Mouse (Mus musculus): Measurements from ENCODE around the gene Ankrd11. TPM values are rescaled to one million over a fixed set of nuclear protein-coding genes. Genes with fewer than 3 reads are reported as not detected.

Gene Ankrd11
- polyA plus RNA-seq, 1 experiment from 2014 or later = 13.6 TPM

DNA sequence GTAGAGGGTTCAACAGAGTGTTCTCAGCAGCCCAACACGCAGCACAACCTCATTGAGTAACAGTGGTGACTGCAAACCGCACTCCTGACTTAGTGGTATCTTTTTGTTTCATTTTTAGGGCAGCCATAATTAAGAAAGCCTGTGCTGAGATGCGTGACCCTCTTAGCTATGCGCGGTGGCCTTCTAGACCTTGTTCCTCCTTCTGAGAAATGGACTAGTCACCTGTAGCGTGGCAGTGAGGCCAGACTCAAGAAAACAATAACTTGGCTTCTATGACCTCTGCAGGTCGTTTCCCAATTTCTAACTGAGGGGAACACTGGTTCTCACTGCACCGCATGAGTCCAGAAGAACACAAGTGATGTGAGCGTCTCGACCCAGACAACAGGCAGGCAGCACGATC, 137.6 kb downstream of the Ankrd11 start:
- DNase-seq (no peak), ATAC-seq (ENCODE audit: low read depth) (no peak)
- peaks cover 45% of the 10 kb centered on the region for H3K36me3 ChIP-seq
- 89% methylated on average over 11 of the region's 11 CpGs for WGBS (ENCODE audit: insufficient replicate concordance)
- H3K4me3 ChIP-seq (replicated peaks) = no peak overlapping the region
- no peak overlapping the region for H3K4me2 ChIP-seq
- no peaks in the 10 kb centered on the region for H3K9me3 ChIP-seq (replicated peaks)
- H3K9ac ChIP-seq = no peak overlapping the region
- no peak overlapping the region for H3K27ac ChIP-seq
- H3K27me3 ChIP-seq = no peaks in the 10 kb centered on the region
- peaks cover 19% of the 10 kb centered on the region for H3K4me1 ChIP-seq (replicated peaks)

DNA sequence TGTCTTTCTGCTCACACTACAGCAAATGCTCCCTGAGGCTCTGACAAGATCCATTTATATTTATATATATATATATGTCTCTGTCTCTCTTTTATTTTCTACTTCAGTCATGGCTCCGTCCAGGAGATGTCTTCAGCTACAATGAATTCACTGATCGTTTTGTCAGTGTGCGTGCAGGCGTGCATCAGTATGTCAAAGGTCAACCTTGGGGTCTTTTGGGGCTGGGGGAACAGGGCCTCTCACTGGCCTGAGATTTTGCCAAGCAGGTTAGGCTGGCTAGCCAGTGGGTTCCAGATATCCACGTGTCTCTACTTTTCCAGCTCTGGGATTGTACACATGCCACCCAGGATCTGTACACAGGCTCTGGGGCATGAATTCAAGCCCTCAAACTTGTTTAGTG, 139.1 kb downstream of the Ankrd11 start:
- Histone ChIP-seq H3K4me2 (no peak overlapping the region), H3K27ac (no peak overlapping the region), H3K9me3 (replicated peaks) (no peaks in the 10 kb centered on the region), H3K27me3 (no peaks in the 10 kb centered on the region), H3K4me1 (replicated peaks) (peaks cover 24% of the 10 kb centered on the region), H3K4me3 (replicated peaks) (no peak overlapping the region), H3K9ac (no peak overlapping the region), H3K36me3 (peaks cover 51% of the 10 kb centered on the region)
- WGBS (ENCODE audit: insufficient replicate concordance) = 90% methylated on average over 5 of the region's 5 CpGs
- no peak for ATAC-seq (ENCODE audit: low read depth)
- no peak for DNase-seq

DNA sequence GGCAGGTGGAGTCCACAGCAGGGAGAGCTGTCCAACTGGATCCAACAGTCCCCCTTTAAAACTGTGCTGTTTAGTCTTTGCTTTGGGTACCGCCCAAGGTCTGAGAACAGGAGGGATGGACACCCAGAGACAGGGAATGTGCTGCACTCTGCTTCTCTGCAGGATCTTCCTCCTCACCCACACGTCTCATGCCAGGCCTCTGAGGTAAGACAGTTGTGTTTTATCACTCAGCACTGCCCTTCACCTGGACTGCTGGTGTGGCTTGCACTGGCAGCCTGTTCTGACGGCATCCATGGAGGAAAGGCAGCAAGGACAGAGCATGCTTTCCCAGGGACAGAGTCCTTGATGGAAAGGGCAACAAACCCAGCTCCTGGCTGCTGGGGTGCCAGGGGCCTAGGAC, 139.5 kb downstream of the Ankrd11 start:
- Histone ChIP-seq H3K4me3 (replicated peaks) (no peak overlapping the region), H3K27me3 (no peaks in the 10 kb centered on the region), H3K27ac (no peak overlapping the region), H3K9me3 (replicated peaks) (no peaks in the 10 kb centered on the region), H3K4me1 (replicated peaks) (peaks cover 24% of the 10 kb centered on the region), H3K36me3 (peaks cover 50% of the 10 kb centered on the region), H3K9ac (no peak overlapping the region), H3K4me2 (no peak overlapping the region)
- DNase-seq = no peak
- 77% methylated on average over 3 of the region's 3 CpGs for WGBS (ENCODE audit: insufficient replicate concordance)
- no peak for ATAC-seq (ENCODE audit: low read depth)

DNA sequence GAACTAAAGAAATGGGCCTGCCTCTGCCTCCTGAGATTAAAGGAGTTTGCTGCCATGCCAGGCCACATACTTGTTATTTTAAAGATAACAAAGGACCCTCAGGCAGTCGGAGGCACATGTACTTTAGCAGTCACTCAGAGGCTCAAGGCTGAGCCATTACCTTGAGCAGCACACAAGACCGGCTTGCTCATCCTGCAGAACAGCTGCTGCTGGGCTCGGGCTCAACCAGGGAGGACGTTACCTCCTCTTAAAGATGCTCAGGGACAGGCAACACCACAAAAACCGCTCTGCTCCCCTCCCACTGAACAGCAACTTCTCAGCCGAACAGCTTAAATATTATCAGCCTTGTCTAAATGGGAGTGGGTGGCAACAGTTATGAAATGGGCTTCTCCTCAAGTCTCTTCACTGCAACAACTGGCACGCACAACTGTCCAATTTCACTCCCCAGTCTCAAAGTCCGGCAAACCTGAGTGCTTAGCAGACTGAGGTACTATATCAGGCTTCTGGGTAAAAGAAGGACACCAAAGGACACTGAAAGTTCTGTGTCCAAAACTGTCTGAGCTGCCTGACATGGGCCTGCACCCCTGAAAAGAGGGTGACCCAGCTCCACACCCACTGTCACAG, 140.1 kb downstream of the Ankrd11 start:
- no peak for ATAC-seq (ENCODE audit: low read depth)
- DNase-seq = no peak
- Histone ChIP-seq H3K36me3 (peaks cover 50% of the 10 kb centered on the region), H3K27me3 (no peaks in the 10 kb centered on the region), H3K9me3 (replicated peaks) (no peaks in the 10 kb centered on the region), H3K4me1 (replicated peaks) (peaks cover 24% of the 10 kb centered on the region), H3K27ac (no peak overlapping the region), H3K4me3 (replicated peaks) (no peak overlapping the region), H3K9ac (no peak overlapping the region), H3K4me2 (no peak overlapping the region)
- 78% methylated on average over 8 of the region's 8 CpGs for WGBS (ENCODE audit: insufficient replicate concordance)

DNA sequence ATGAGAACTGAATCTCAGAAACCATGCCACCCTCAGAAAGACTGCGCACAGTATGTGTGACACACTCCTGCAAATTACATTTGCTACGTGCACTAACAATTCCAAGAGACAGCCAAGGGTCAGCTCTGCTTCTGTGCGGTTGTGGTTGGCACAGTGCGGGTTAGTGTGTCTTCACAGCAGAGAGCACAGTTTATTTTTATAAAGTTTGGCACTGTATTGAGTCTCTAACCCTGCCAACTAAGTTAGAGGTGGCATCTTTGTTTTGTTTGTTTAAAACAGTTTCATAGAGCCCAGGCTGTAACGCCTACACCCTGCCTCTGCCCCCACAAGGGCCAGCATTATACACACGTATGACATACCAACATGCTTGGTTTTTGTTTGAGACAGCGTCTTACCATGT, 140.6 kb downstream of the Ankrd11 start:
- Histone ChIP-seq H3K4me2 (no peak overlapping the region), H3K9me3 (replicated peaks) (no peaks in the 10 kb centered on the region), H3K27ac (no peak overlapping the region), H3K4me3 (replicated peaks) (no peak overlapping the region), H3K4me1 (replicated peaks) (peaks cover 20% of the 10 kb centered on the region), H3K9ac (no peak overlapping the region), H3K27me3 (no peaks in the 10 kb centered on the region), H3K36me3 (peaks cover 54% of the 10 kb centered on the region)
- ATAC-seq (ENCODE audit: low read depth) (no peak), DNase-seq (no peak)
- WGBS (ENCODE audit: insufficient replicate concordance) = 89% methylated on average over 7 of the region's 7 CpGs

DNA sequence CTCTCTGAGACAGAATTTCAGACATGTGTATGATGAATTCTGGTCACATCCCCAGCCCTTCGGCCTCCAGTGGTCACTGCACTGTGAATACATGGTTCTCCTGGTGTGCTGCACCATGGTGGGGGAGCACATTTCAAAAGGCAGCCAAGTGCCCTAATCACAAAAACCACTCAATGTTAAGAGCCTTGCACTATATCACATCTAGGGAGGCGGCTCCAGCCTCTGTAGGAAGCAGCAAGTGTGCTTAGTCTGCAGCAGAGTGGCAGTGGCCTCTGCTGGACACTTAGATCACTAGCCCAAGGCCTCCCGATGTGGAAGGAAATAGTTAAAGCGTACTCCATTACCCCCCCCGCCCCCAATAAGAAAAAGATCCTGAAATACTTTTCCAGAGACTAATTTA, 143.0 kb downstream of the Ankrd11 start:
- no peak for ATAC-seq (ENCODE audit: low read depth)
- Histone ChIP-seq H3K4me2 (no peak overlapping the region), H3K27me3 (no peaks in the 10 kb centered on the region), H3K36me3 (peaks cover 69% of the 10 kb centered on the region), H3K4me1 (replicated peaks) (peaks cover 10% of the 10 kb centered on the region), H3K4me3 (replicated peaks) (no peak overlapping the region), H3K9ac (no peak overlapping the region), H3K27ac (no peak overlapping the region), H3K9me3 (replicated peaks) (no peaks in the 10 kb centered on the region)
- 74% methylated on average over 5 of the region's 5 CpGs for WGBS (ENCODE audit: insufficient replicate concordance)
- DNase-seq = no peak

DNA sequence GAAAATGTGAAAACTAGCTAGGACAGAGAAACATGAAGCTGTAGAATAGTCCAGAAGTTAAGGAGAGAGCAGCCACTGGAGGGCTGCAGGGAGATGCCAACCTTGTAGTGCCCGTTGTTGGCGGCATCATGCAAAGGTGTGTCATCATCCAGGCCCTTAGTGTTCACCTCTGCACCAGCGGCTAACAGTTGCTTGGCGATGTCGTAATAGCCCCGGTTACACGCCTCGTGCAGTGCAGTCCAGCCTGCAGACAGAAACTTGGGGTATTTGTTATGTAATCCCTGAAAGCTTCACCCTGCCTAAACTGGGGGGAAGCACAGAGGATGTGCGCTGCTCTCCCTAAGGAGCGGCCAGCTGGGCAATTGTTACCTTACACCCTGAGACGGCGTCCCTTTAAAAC, 143.6 kb downstream of the Ankrd11 start:
- Histone ChIP-seq H3K27me3 (no peaks in the 10 kb centered on the region), H3K27ac (no peak overlapping the region), H3K9ac (no peak overlapping the region), H3K4me3 (replicated peaks) (no peak overlapping the region), H3K4me1 (replicated peaks) (peaks cover 5% of the 10 kb centered on the region), H3K36me3 (peaks cover 71% of the 10 kb centered on the region), H3K4me2 (no peak overlapping the region), H3K9me3 (replicated peaks) (no peaks in the 10 kb centered on the region)
- DNase-seq (no peak), ATAC-seq (ENCODE audit: low read depth) (no peak)
- 80% methylated on average over 12 of the region's 12 CpGs for WGBS (ENCODE audit: insufficient replicate concordance)

DNA sequence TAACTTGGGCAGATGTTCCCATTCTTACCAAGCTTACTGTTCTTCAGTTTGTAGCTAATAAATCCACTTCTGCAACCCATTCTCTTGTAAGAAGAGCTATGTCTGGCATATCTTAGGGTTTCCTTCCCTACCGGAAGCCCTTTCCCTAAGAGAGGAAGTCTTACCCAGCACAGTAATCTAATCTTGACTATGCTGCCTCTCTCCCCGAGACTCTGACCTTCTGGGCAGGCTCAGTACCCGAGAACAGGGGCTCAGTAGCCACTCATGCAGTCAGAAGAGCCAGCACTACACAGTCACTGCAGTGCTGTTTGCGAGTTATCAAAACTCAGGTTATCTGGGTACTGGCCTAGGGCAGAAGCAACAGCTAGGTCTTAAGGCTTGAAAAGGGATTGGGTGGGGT, 144.1 kb downstream of the Ankrd11 start:
- Histone ChIP-seq H3K9ac (no peak overlapping the region), H3K27ac (no peak overlapping the region), H3K4me3 (replicated peaks) (no peak overlapping the region), H3K36me3 (peaks cover 75% of the 10 kb centered on the region), H3K9me3 (replicated peaks) (no peaks in the 10 kb centered on the region), H3K27me3 (no peaks in the 10 kb centered on the region), H3K4me1 (replicated peaks) (peaks cover 5% of the 10 kb centered on the region), H3K4me2 (no peak overlapping the region)
- WGBS (ENCODE audit: insufficient replicate concordance) = 52% methylated on average over 4 of the region's 4 CpGs
- DNase-seq (no peak), ATAC-seq (ENCODE audit: low read depth) (peak; percentile 25; the same call in 1 of the 2 replicates)

DNA sequence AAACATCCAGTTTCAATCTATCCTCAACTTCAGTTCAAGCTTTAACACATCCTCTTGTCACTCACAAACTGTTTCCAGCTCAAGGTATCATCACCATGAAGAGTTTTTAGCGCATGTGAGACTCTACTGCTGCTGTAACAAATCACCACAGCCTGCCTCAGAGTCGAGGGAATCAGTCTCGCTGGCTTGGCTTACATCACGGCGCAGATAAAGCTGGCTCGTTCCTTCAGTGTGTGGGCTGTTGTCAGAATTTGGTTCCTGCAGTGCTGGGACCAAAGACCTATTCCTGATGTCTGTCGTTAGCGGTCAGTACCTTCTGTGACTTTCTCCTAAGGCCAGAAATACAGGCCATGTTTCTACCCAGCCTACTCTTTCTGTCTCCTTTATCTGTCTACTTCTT, 144.9 kb downstream of the Ankrd11 start:
- H3K36me3 ChIP-seq = peaks cover 83% of the 10 kb centered on the region
- H3K9me3 ChIP-seq (replicated peaks) = no peaks in the 10 kb centered on the region
- no peak overlapping the region for H3K4me3 ChIP-seq (replicated peaks)
- WGBS (ENCODE audit: insufficient replicate concordance) = 83% methylated on average over 8 of the region's 8 CpGs
- H3K4me1 ChIP-seq (replicated peaks) = peaks cover 5% of the 10 kb centered on the region
- no peaks in the 10 kb centered on the region for H3K27me3 ChIP-seq
- no peak overlapping the region; the same call in 1 of the 2 replicates for H3K27ac ChIP-seq
- H3K4me2 ChIP-seq = no peak overlapping the region
- H3K9ac ChIP-seq = no peak overlapping the region
- ATAC-seq (ENCODE audit: low read depth) (no peak), DNase-seq (no peak)

DNA sequence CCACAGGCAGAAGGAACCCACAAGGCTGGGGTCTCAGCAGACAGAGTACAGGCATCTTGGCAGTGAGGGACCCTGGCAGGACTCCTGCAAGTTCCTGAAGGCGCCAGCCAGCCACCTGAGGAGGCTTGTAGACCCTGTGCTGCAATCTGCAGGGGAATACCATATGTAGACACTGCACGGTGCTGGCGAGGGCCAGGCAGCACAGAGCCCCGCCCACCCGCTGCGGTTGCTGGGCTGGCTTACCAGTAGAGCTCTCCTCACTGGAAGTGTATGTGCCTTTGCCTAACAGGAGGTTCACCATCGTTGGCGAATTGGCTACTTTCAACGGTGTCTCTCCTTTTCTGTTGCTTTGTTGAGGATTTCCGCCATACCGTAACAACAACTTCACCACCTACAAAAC, 145.8 kb downstream of the Ankrd11 start:
- 91% methylated on average over 11 of the region's 11 CpGs for WGBS (ENCODE audit: insufficient replicate concordance)
- H3K9me3 ChIP-seq (replicated peaks) = no peaks in the 10 kb centered on the region
- H3K4me3 ChIP-seq (replicated peaks) = no peak overlapping the region
- DNase-seq (no peak), ATAC-seq (ENCODE audit: low read depth) (no peak)
- H3K4me1 ChIP-seq (replicated peaks) = peaks cover 5% of the 10 kb centered on the region
- no peak overlapping the region for H3K27ac ChIP-seq
- H3K4me2 ChIP-seq = no peak overlapping the region
- peaks cover 92% of the 10 kb centered on the region for H3K36me3 ChIP-seq
- H3K9ac ChIP-seq = no peak overlapping the region
- H3K27me3 ChIP-seq = no peaks in the 10 kb centered on the region

DNA sequence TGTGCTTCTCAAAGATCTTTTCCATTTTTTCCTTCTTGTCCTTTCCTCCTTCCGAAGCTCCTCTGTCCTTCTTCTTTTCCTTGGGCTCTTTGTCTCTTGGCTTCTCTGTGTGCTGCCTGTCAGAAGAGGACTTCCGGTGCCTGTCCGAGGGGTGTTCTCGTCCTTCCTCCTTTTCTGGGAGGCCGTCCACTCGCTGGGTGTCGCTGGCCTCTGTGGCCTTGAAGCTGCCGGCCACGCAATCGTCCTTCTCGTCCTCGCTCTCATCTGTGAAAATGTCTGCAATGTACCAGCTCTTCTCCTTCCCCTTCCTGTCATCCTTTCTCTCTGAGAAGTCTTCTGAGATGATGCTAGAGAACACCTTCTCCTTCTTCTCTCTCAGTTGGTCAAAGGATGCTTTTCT, 148.6 kb downstream of the Ankrd11 start:
- Histone ChIP-seq H3K4me3 (replicated peaks) (no peak overlapping the region), H3K36me3 (peaks cover 99% of the 10 kb centered on the region), H3K27me3 (no peaks in the 10 kb centered on the region), H3K9me3 (replicated peaks) (no peaks in the 10 kb centered on the region), H3K27ac (no peak overlapping the region), H3K9ac (no peak overlapping the region), H3K4me1 (replicated peaks) (peaks cover 2% of the 10 kb centered on the region), H3K4me2 (no peak overlapping the region)
- DNase-seq (no peak), ATAC-seq (ENCODE audit: low read depth) (no peak)
- WGBS (ENCODE audit: insufficient replicate concordance) = 81% methylated on average over 12 of the region's 12 CpGs

DNA sequence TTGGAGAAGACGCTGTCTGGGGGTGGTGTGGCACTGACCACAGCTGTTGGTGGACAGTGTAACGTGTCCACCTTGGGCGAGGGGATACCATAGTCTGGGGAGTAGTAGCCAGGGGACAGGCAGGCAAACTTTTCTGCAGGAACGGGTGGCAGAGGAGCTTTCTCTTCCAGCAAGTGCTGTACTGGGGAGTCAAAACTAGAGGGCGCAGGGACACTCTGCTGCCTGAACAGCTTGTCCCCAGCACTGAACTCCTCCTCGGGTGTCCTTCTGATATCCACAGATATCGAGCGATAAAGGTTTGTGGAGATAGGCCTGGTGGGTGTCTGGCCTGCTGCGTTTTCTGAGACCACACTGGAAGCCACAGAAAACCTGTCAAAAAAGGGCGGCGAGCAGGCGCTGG, 150.6 kb downstream of the Ankrd11 start:
- no peak overlapping the region for H3K27ac ChIP-seq
- no peaks in the 10 kb centered on the region for H3K4me1 ChIP-seq (replicated peaks)
- no peak overlapping the region for H3K9ac ChIP-seq
- H3K27me3 ChIP-seq = no peaks in the 10 kb centered on the region
- no peaks in the 10 kb centered on the region for H3K9me3 ChIP-seq (replicated peaks)
- peaks cover 99% of the 10 kb centered on the region for H3K36me3 ChIP-seq
- H3K4me3 ChIP-seq (replicated peaks) = no peak overlapping the region
- no peak for ATAC-seq (ENCODE audit: low read depth)
- no peak overlapping the region for H3K4me2 ChIP-seq
- 80% methylated on average over 12 of the region's 12 CpGs for WGBS (ENCODE audit: insufficient replicate concordance)
- DNase-seq = no peak

All from liver, embryonic 13.5 days (tissue).